Mouse (Mus musculus): ENCODE data around the gene Nlgn2.

Nlgn2 gene

GRCm38 (mm10) chr11:69828832-69829231 is 8.8 kb downstream of the Nlgn2 start:
- no peak for DNase-seq (ENCODE audit: low spot score in 2 of 2)

GRCm38 (mm10) chr11:69823456-69823855 is 14.1 kb downstream of the Nlgn2 start:
- DNase-seq (ENCODE audit: low spot score in 2 of 2): no peak

GRCm38 (mm10) chr11:69822080-69822479 is 15.5 kb downstream of the Nlgn2 start, which contains the start of gene Spem1:
Gene Spem1, minus strand, starts transcription at chr11:69822180.
- no peak for DNase-seq (ENCODE audit: low spot score in 2 of 2)

- DNase-seq (ENCODE audit: low spot score in 2 of 2): no peak
Measured at GRCm38 (mm10) chr11:69818871-69819270, 18.7 kb downstream of the Nlgn2 start.

- DNase-seq (ENCODE audit: low spot score in 2 of 2): no peak
Measured at GRCm38 (mm10) chr11:69818365-69818764, 19.2 kb downstream of the Nlgn2 start, which contains the start of gene Spem2. Gene Spem2, minus strand, starts transcription at chr11:69818465.

- no peak for DNase-seq (ENCODE audit: low spot score in 2 of 2)
Measured at GRCm38 (mm10) chr11:69816520-69816919, 21.1 kb downstream of the Nlgn2 start.

GRCm38 (mm10) chr11:69815155-69815554 is 22.4 kb downstream of the Nlgn2 start, which contains the start of gene Gm39566:
Gene Gm39566, minus strand, starts transcription at chr11:69815298.
- DNase-seq (ENCODE audit: low spot score in 2 of 2): no peak

GRCm38 (mm10) chr11:69810280-69810679 is 27.3 kb downstream of the Nlgn2 start:
- no peak for DNase-seq (ENCODE audit: low spot score in 2 of 2)

- no peak for DNase-seq (ENCODE audit: low spot score in 2 of 2)
Measured at GRCm38 (mm10) chr11:69807641-69808040, 29.9 kb downstream of the Nlgn2 start.

GRCm38 (mm10) chr11:69806378-69806777 is 31.2 kb downstream of the Nlgn2 start:
- DNase-seq (ENCODE audit: low spot score in 2 of 2): no peak

GRCm38 (mm10) chr11:69804972-69805909 is 32.3 kb downstream of the Nlgn2 start, which contains the start of gene Tmem102:
Gene Tmem102, minus strand, starts transcription at chr11:69805624.
- no peak for DNase-seq (ENCODE audit: low spot score in 2 of 2)

GRCm38 (mm10) chr11:69804652-69804940 is 33.0 kb downstream of the Nlgn2 start:
- DNase-seq (ENCODE audit: low spot score in 2 of 2): no peak

- DNase-seq (ENCODE audit: low spot score in 2 of 2): peak; percentile 71 to 77
Measured at GRCm38 (mm10) chr11:69803786-69804651, 33.6 kb downstream of the Nlgn2 start.

- no peak for DNase-seq (ENCODE audit: low spot score in 2 of 2)
Measured at GRCm38 (mm10) chr11:69803328-69803727, 34.3 kb downstream of the Nlgn2 start.

GRCm38 (mm10) chr11:69802648-69803105 is 34.9 kb downstream of the Nlgn2 start:
- peak; percentile 50 to 65 for DNase-seq (ENCODE audit: low spot score in 2 of 2)

- DNase-seq (ENCODE audit: low spot score in 2 of 2): no peak
Measured at GRCm38 (mm10) chr11:69801379-69801977, 36.1 kb downstream of the Nlgn2 start, which contains the start of gene Fgf11. Gene Fgf11, minus strand, starts transcription at chr11:69801857.

GRCm38 (mm10) chr11:69800392-69801197 is 37.0 kb downstream of the Nlgn2 start:
- DNase-seq (ENCODE audit: low spot score in 2 of 2): no peak

- DNase-seq (ENCODE audit: low spot score in 2 of 2): no peak
Measured at GRCm38 (mm10) chr11:69800138-69800391, 37.5 kb downstream of the Nlgn2 start.

- DNase-seq (ENCODE audit: low spot score in 2 of 2): peak; percentile 66 to 73
Measured at GRCm38 (mm10) chr11:69799394-69800137, 38.0 kb downstream of the Nlgn2 start.

GRCm38 (mm10) chr11:69797924-69798323 is 39.7 kb downstream of the Nlgn2 start:
- DNase-seq (ENCODE audit: low spot score in 2 of 2): no peak

Data from spleen, postnatal 36 days (tissue).